Mouse (Mus musculus) CD4-positive, CD25-positive, alpha-beta regulatory T cell, adult 2 months (primary cell): ENCODE data around the gene Eif3i.
A peak's percentile ranks its signal among the peaks of the same experiment; 100 is the strongest.

Experiments used
- DNase-seq: peaks from one replicate; pipeline ENCODE4 v3.0.0-alpha.2; 2012; ENCODE audit warnings: low read depth, low spot score

The Eif3i gene

GRCm38 (mm10) chr4:129618786-129619691, 18.6 kb upstream of the Eif3i start, which contains the start of gene Iqcc:
TSS of gene Iqcc (minus strand) at chr4:129619099.
- peak; percentile 98 for DNase-seq

GRCm38 (mm10) chr4:129618031-129618430, 17.6 kb upstream of the Eif3i start:
- no peak for DNase-seq

GRCm38 (mm10) chr4:129617121-129617641, 16.7 kb upstream of the Eif3i start:
- DNase-seq, result no peak

- DNase-seq, result no peak
Observed at GRCm38 (mm10) chr4:129616631-129617030, 16.2 kb upstream of the Eif3i start.

DNA sequence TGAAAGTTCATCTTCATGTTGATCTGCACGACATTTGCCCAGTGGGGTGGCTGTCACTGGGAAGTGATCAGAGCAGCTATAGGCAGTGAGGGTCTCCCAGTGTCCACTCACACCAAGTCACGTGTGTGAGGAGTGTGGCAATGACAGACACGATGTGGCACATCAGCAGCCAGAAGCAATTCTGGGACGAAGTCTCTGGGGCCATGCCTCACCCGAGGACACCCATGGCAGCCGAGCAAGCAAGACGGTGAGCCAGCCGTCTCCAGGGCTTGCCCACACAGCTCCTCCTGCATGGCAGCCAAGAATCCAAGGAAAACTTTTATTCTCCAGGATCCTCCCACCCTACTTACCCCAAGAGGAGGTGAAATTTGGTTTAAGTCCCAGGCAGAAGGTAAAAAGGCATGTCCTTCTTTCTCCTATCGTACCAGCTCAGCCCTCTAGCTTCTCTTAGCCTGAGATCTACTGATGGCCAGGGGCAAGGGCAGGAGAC, 15.4 kb upstream of the Eif3i start:
- DNase-seq, result no peak

DNA sequence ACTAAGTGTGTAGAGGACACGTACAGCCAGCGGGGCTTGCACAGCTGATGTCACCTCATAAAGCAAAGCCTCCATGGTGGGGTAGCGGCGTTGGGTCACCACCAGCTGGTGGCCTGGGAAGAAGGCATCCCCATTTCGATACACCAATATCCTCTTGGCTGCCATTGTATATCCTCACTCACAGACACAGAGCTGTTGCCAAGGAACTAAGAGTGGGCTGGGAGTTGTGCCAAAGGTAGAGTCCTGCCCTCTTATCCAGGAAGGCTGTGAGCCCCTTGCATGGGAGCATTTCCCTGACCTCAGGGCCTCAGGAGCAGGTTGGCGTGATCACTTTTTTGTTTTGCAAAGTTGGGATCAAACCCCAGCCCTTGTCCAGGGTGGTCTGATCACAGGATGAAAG, 13.6 kb upstream of the Eif3i start, which contains the start of gene Dcdc2b:
TSS of gene Dcdc2b (minus strand) at position 165 of the 400 bp plus-strand sequence.
- no peak for DNase-seq

DNA sequence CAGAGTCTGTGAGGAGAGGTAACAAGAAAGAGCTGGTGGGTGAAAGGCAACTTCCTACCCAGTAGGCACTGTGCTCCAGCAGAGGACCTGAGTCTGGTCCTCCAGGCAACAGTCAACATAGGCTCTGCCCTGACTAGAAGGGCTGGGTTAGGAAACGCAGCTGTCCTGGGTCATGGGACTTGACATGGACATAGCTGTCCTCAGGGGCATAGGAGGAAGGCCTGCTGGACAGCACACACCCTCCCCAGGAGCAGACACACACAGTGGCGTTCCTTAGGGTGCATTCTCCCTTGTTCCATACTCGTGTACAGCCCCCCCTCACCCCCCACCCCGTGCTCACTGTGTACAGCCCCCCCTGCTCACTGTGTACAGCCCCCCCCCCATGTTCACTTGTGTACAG, 10.0 kb upstream of the Eif3i start:
- DNase-seq, result no peak

DNA sequence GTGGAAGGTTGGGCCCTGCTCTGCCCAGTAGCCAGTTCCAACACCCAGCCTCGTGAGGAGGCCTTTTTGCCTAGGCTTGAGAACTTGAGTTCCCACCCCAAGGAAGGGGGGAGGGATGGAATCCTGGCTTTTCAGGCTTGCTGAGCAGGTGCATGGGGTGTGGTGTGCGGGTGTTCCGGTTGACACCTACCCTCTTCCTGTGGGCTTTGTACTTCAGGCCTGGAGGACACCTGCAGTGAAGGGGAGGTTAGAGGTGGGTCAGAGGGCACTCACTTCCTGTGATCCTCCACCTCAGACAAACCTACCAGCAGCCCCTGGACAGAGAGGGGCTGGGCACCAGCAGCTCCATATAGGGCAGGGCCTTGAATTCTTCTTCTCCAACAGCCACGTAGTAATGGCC, 9.6 kb upstream of the Eif3i start:
- peak; percentile 51 for DNase-seq

DNA sequence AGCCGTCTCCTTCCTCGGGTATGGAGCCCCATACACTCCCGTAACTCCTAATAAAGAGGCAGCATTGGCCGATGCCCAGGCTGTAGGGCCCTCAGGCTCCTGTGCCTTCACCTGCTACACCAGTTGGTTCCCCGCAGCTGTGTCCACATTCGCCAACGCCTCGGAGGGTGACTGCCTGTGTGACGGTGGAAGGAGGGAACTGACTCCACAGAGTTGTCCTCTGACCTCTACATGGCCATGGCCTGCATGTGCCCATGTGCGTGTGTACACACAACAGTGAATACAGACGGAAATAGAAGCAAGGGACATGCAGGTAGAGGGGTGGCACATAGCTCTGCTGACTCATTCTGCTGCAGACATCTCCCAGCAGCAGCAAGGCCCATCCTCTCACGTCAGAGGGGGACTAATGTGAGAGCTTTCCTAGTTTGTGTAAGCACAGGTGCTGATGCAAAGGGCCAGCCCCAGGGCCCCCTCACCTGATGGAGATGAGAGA, 8.7 kb upstream of the Eif3i start:
- DNase-seq, result peak; percentile 30

DNA sequence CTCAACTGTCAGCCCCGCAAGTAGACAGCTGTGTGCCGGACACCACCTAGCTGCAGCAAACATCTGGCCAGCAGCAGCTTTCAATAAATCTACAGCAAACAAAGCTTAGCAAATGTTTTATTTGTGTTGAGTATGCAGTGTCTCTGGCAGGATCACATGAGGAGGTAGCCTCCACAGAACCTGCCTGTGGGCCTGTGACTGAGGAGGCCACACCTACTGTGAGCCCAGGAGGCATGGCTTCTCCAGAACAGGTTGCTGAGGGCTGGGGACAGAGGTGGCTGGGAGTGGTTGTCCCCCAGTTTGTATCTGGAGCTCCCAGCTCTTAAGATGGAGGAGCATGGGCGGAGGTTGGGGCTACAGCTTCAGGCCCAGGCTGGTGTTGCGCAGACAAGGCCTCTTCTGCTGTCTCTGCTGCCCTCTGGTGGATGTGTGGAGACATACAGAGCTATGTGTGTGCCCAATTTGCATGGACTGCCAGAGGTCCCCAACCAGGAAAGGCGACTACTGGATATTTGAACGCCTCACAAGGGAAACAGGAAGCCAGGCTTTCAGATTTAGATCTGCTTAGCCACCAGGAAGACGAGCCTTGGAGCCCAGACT, 8.1 kb upstream of the Eif3i start:
- peak; percentile 93 for DNase-seq

- no peak for DNase-seq
Observed at GRCm38 (mm10) chr4:129588865-129589264, 11.6 kb downstream of the Eif3i start.

GRCm38 (mm10) chr4:129586943-129587342, 13.5 kb downstream of the Eif3i start:
- no peak for DNase-seq

DNA sequence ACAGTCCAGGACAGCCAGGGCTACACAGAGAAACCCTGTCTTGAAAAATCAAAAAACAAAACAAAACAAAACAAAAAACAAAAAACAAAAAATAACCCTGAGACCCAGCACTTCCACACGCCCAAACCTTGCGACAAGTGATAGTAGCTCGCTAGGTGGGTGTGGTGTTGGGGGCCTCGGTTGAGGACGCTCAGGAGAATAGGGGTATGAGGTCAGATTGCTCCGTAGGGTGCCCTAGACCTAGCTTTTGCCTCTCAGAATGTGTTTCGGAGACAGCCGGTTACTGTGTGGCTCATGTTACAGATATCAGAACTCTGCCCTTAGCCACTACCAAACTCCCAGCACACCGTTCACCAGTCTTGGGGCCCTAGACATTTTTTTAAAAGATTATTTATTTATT, 14.7 kb downstream of the Eif3i start:
- DNase-seq, result no peak

- peak; percentile 92 for DNase-seq
Observed at GRCm38 (mm10) chr4:129584884-129585608, 15.4 kb downstream of the Eif3i start.

- DNase-seq, result peak; percentile 50
Observed at GRCm38 (mm10) chr4:129584370-129584769, 16.1 kb downstream of the Eif3i start.

GRCm38 (mm10) chr4:129582251-129582650, 18.2 kb downstream of the Eif3i start:
- DNase-seq, result no peak

DNA sequence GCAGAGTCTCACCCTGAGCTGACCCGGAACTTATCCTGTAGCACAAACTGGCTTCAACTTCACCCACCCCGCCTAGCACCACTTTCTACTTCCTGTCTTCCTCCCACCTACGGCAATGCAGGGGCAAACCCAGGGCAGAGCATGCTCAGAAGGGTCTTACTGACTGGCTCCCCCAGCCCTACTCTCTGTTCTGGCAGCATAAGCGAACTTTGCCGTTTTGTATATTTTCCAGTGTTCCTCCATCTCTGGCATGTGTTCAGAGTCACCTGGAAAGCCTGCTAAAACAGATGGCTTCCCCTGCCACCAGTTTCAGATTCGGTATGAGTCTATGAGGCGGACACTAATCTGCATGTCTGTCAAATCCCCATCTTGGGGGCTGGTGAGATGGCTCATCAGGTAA, 20.1 kb downstream of the Eif3i start:
- peak; percentile 80 for DNase-seq

DNA sequence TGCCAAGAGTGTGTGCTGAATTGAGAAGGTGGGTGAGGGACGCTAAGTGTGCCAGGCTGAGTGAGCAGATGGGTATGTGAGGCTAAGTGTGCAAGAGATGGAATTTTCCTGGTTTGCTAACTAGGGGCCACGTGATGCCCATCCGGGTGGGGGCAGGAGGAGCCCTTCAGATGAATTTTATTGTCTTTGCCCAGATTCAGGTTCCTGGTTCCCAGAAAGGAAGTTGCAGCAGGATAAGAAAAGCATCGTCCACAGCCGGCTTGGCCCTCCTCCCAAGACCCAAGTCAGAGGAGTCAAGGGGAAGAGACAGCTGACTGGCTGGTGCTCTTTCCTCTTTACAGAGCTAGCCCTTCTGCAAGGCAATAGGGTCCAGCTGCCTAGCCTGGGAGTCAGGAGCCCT, 22.0 kb downstream of the Eif3i start, which contains the start of gene Fam167b:
TSS of gene Fam167b (minus strand) at position 84 of the 400 bp plus-strand sequence.
- DNase-seq, result no peak

DNA sequence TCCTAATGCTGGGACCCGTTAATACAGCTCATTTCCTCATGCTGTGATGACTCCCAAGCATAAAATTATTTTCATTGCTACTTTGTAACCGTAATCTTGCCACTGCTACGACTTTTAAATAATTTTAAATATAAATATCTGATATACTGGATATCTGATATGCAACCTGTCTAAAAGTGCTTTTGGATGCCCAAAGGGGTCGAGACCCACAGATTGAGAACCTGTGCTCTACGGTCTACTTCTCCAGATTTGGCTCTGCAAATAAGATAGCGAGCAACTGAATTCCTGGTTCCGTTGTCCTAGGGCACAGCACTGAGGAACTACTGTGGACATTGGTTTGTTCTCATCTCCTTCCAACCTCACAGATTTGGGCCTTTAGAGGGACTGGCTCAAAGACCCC, 22.8 kb downstream of the Eif3i start:
- DNase-seq, result no peak

DNA sequence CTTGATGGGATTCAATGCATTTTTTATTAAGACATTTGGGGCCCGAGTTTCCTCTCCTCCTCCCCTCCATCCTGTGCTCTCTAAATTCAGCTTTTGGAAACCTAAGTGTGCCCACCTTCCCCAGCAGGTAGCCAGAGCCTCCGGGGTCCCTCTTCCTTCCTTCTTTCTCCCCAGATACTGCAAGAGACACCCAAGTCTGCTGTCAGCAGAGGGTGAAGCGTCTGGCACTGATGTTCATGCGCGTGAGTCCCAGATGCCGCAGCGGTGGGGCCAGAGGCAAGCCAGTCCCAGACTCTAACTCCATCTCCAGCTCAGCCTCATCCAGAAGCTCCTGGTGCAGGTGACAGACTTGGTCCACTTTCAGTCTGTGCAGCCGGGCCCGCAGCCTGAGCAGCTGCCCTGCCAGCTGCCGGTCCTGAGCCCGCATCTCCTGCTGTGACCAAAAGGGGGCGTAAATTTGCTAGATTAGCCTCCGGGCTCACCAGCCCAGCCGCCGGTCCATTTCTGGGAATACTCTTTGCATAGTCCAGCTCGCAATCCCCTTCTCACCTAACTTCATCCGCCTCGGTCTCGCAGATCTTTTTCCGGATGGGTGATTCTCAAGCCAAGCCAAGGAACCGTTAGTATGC, 23.5 kb downstream of the Eif3i start:
- DNase-seq, result peak; percentile 81
